Mouse (Mus musculus) heart, postnatal 0 days (tissue): Measurements from ENCODE around the gene Rorb. TPM values are rescaled to one million over a fixed set of nuclear protein-coding genes. Genes with fewer than 3 reads are reported as not detected.

Experiments
- ATAC-seq: fragments of 200-750 bp; cut with Nextera tagmentation; 2 replicates; pipeline ENCODE4 v1.8.0; 2017; ENCODE audit warnings: low read depth, moderate number of reproducible peaks, moderate library complexity; ENCODE audit not compliant: insufficient read depth
- DNase-seq: peaks from one replicate; pipeline ENCODE4 v3.0.0-alpha.2; 2016; ENCODE audit warnings: low spot score
- H3K27ac ChIP-seq: fragments of 300-500 bp; sonication (generic); 2 replicates; pipeline ENCODE4 v1.5.1; 2014; ENCODE audit warnings: low read depth, mild to moderate bottlenecking
- H3K27me3 ChIP-seq: fragments of 300-500 bp; sonication (generic); 2 replicates; pipeline ENCODE4 v1.6.1; 2014; ENCODE audit warnings: low read length, mixed read lengths; ENCODE audit not compliant: control insufficient read depth, insufficient read depth
- H3K36me3 ChIP-seq: fragments of 300-500 bp; sonication (generic); replicated peaks from 2 replicates; pipeline ENCODE4 v1.6.1; 2014; ENCODE audit warnings: low read length, mixed read lengths; ENCODE audit not compliant: control insufficient read depth, insufficient read depth
- H3K4me1 ChIP-seq: fragments of 300-500 bp; sonication (generic); 2 replicates; pipeline ENCODE4 v1.6.1; 2014; ENCODE audit warnings: antibody characterized with exemption; ENCODE audit not compliant: control insufficient read depth, insufficient read depth
- H3K4me2 ChIP-seq: fragments of 300-500 bp; sonication (generic); 2 replicates; pipeline ENCODE4 v1.6.1; 2014; ENCODE audit warnings: low read depth, mild to moderate bottlenecking, low read length, moderate library complexity
- H3K4me3 ChIP-seq: fragments of 300-500 bp; sonication (generic); 2 replicates; pipeline ENCODE4 v1.5.1; 2014; ENCODE audit warnings: low read depth, low read length
- H3K9ac ChIP-seq: fragments of 300-500 bp; sonication (generic); replicated peaks from 2 replicates; pipeline ENCODE4 v1.6.1; 2014; ENCODE audit warnings: low read depth, low read length, mixed read lengths
- H3K9me3 ChIP-seq: fragments of 300-500 bp; sonication (generic); replicated peaks from 2 replicates; pipeline ENCODE4 v1.6.1; 2016; ENCODE audit warnings: low read length; ENCODE audit not compliant: control insufficient read depth
- CTCF ChIP-seq: IDR thresholded peaks from 2 replicates; pipeline ENCODE4 v1.5.1; 2016; ENCODE audit warnings: antibody characterized with exemption, control low read depth, low read depth
- EP300 ChIP-seq: IDR thresholded peaks from 2 replicates; pipeline ENCODE4 v1.6.1; 2016; ENCODE audit warnings: antibody characterized with exemption, low read depth
- WGBS: fragments of 180-500 bp; shearing (Covaris S2); extraction: QIAGEN DNeasy Blood & Tissue Kit; methylation state at CpG from one replicate; pipeline ENCODE4 v1.1.7; 2014; 5-methylcytosine and 5-hydroxymethylcytosine counted together
- polyA plus RNA-seq: library from polyadenylated mRNA; unstranded; fragments of >200 nt; fragmentation: Nextera tagmentation; extraction: Ambion mirVana; gene quantifications from 2 replicates; pipeline ENCODE4 v1.2.1, GENCODE M21; 2015
- total RNA-seq: library from RNA; depleted of rRNA; stranded (reverse); fragments of >200 nt; gene quantifications from 2 replicates; pipeline ENCODE4 v1.2.3, GENCODE M21; 2014; ENCODE audit warnings: low replicate concordance

Gene Rorb
- total and polyA plus RNA-seq, 2 experiments from 2014 or later: 0.36 TPM; not detected in 1

DNA sequence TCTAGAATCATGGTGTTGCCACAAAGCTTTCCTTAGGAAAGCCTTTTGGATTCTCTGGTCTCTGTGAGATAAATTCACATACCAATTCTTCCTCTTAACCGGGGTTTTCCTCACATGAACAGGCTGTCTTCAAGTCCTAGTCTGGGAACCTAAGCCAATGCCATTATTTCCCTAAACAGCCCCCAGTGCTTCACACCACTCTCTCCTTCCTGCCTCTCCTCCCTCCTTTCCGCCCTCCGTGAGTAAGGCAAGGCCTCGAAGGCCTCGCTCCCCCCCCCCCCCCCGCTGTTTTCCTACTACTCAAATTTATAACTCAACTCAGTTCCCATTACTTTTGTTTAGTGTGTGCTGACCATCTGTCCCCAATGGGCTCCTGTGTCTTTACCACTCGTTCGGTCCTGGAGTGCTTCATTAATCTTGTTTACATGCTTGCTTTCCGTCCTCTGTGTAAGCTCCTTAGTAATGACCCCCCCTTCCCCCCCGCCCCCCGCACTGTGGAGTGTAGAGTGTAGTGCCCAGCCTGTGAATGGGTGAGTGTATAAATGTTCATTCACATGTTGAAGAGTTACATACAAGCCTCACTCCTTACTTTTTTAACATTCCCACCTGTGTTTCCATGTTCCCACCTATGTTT lies 106.9 kb downstream of the Rorb start:
- Histone ChIP-seq H3K9me3 (no peaks in the 10 kb centered on the region), H3K4me3 (no peak overlapping the region), H3K4me2 (no peak overlapping the region), H3K9ac (no peak overlapping the region), H3K36me3 (no peaks in the 10 kb centered on the region), H3K27me3 (no peaks in the 10 kb centered on the region), H3K27ac (no peak overlapping the region), H3K4me1 (no peaks in the 10 kb centered on the region)
- no peak for DNase-seq
- WGBS: 68% methylated on average over 10 of the region's 11 CpGs
- ATAC-seq: no peak
- TF ChIP-seq CTCF (no peak), EP300 (no peak)

DNA sequence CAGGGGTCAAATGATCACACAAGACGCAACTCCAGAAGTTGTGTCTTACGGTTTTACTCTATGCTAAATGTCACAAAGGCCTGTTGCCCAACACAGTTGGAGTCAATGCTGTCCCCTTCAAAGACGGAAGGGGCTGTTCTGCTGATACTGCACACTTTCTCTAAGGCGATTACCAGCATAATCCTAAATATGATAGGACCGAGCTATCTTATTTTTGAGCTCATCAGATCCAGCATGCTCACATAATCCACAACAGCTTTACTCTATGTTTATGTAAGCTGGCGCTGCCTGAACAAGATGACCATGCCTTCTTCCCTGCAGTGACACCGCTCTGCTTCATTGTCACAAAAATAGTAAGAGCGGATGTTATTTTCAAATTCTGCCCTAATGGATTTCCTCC lies 112.0 kb downstream of the Rorb start:
- WGBS: 79% methylated on average over 8 of the region's 8 CpGs
- ATAC-seq (no peak), DNase-seq (no peak)
- Histone ChIP-seq H3K27me3 (no peaks in the 10 kb centered on the region), H3K4me1 (no peaks in the 10 kb centered on the region), H3K27ac (no peak overlapping the region), H3K9me3 (no peaks in the 10 kb centered on the region), H3K36me3 (no peaks in the 10 kb centered on the region), H3K4me3 (no peak overlapping the region), H3K4me2 (no peak overlapping the region), H3K9ac (no peak overlapping the region)
- no peak for TF ChIP-seq CTCF
- no peak for TF ChIP-seq EP300

DNA sequence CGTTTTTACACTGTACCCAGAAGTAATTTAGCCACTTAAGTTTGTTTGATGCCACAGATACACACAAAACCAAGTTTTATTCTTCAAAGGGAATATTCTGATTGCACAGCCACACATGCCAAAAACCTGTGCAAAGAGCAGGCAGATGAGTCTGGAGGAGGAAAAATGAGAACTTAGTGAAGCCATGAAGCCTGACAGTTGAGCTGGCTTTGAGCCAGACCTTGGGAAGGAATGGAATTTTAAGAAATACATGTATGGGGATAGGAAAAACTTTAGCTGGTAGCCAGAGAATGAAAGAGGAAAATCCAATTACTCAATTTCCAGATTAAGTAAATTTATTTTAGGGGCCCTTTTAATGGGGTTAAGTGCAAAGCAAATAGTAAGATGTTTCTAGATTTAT lies 113.3 kb downstream of the Rorb start:
- Histone ChIP-seq H3K36me3 (no peaks in the 10 kb centered on the region), H3K4me1 (no peaks in the 10 kb centered on the region), H3K4me2 (no peak overlapping the region), H3K9ac (no peak overlapping the region), H3K9me3 (no peaks in the 10 kb centered on the region), H3K27ac (no peak overlapping the region), H3K4me3 (no peak overlapping the region), H3K27me3 (no peaks in the 10 kb centered on the region)
- TF ChIP-seq CTCF (no peak), EP300 (no peak)
- ATAC-seq: no peak
- 62% methylated on average over 1 of the region's 1 CpGs for whole genome bisulfite sequencing
- no peak for DNase-seq

DNA sequence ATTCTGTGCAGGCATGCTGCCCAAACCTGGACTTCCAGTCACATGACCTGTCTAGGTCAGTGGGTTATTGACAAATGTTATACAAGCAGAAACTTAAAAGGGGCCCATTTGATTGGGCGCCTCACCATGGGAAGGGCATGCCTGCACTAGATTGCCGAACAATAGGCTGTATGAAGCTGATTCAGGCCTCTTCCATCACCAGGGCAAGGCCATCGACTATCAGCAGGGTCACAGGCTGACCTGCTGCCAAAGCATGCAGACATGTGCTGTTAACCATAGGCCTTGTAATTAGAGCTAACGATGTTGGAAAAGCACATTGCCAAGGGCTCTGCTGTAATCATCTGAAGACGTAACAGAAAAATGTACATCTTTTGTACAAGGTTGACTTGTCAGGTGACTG lies 131.0 kb downstream of the Rorb start:
- Histone ChIP-seq H3K4me2 (no peak overlapping the region), H3K4me3 (no peak overlapping the region), H3K27me3 (no peaks in the 10 kb centered on the region), H3K27ac (no peak overlapping the region), H3K36me3 (no peaks in the 10 kb centered on the region), H3K9me3 (no peaks in the 10 kb centered on the region), H3K9ac (no peak overlapping the region), H3K4me1 (no peaks in the 10 kb centered on the region)
- WGBS: 77% methylated on average over 5 of the region's 5 CpGs
- TF ChIP-seq CTCF (no peak), EP300 (no peak)
- ATAC-seq: no peak
- DNase-seq: no peak

DNA sequence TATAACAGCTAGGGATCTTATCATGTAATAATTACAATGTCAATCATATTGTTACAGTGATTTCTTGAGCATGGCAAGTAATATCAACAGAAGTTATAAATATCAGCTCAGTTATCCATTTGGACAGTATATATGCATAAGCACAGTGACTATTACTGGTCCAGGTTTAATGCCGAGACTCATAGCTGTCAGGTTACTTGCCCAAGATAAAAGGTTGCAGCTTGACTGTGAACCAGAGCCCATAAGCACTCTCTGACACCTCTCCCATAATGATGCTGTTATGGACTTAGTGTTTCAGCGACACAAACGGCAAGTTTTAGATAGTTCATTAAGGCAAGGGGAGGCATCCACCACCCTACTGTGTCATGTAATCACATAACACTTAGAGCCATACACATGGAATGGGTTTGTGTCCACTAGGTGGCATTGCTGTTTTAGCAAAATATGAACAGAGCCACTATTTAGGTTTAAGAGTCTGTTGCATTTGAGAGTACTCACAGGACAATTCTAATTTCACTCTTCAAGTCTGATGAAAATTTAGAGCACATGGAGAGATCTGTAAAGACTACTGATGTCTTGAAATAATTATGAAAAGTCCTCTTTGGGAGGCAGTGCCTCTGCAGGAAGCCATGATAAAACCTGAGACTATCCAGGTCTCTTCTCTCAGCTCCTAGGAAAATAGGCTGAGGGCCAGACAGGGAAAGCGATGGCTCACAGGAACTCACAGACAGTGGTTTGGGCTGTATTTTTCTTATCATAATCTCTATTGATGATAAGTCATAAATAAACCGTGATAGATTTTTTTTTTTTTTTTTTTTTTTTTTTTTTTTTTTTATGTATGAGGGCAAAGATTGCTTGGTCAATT lies 136.0 kb downstream of the Rorb start:
- Histone ChIP-seq H3K27me3 (no peaks in the 10 kb centered on the region), H3K9me3 (no peaks in the 10 kb centered on the region), H3K4me1 (no peaks in the 10 kb centered on the region), H3K4me2 (no peak overlapping the region), H3K9ac (no peak overlapping the region), H3K36me3 (no peaks in the 10 kb centered on the region), H3K4me3 (no peak overlapping the region), H3K27ac (no peak overlapping the region)
- WGBS: 40% methylated on average over 5 of the region's 5 CpGs
- ATAC-seq (peak; percentile 70), DNase-seq (peak; percentile 38)
- TF ChIP-seq CTCF (peak; percentile 80), EP300 (no peak)
